Mouse (Mus musculus) kidney, postnatal 10 days (tissue): ENCODE results near the gene Vmn1r139.
"Not testable (repeated sequence)": the region's sequence is repeated elsewhere in the genome, so short reads cannot be mapped to it uniquely, and the experiment has no call there.

Source experiments
- DNase-seq: peaks from one replicate; pipeline ENCODE4 v3.0.0; 2021; ENCODE audit warnings: mixed read lengths

Vmn1r139 gene

DNA sequence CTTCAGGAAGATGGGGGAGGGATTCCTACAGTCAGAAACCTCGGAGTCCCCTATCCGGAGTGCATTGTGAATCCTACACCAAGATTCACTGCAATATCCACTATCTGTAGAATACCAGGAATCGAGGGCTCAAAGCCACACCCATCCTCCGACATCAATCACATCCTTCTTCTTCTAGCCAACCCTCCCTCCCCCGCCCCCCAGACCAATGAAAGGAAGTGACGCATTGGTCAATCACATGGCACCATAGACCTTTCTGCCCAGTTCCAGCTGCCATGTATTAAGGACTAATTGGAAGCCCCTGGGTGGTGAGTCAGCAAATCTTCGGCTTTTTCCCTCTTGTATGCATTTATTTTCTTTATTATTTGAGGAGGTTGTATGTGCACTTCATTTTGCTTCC lies at the start of gene Vmn1r139:
Vmn1r139 (plus strand) TSS at position 301 of the 400 bp plus-strand sequence.
- DNase-seq: not testable (repeated sequence)

DNA sequence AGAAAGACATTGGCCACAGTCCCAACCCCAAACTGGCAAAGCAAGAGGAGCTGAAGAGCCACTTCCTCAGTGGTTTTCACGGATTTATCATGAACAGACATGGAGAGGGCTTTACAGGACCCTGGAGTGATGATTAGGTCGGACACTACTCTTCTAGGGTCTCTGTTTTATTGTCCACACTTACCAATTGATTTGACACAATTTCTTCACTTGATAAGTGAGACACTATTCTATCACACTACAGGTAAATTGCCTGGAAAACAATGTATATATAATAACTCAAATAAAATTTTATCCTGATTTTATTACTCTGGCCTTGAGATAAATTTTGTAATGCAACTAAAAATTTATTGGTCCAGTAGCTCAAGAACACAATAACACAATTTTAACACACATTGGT lies 40.1 kb upstream of the Vmn1r139 start, which contains the start of gene Vmn1r138:
Vmn1r138 (minus strand) TSS at position 101 of the 400 bp plus-strand sequence.
- DNase-seq: not testable (repeated sequence)

DNA sequence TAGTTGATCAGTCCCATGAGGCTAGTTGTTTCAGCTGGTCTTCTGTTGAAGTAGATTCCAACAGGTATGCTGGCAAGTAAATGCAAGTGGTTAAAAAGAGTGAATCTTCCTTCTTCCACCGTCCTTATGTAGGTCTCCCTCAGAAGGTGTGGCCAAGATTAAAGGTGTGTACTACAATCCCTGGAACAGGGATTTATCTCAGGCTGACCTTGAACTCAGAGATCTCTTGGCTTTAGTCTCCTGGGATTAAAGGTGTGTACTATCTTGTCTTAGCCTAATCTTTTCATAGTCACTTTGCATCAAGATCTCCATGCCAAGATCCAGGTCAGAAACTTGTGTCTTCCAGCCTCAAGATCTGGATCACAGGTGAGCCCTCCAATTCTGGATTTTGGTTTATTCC lies 12.7 kb upstream of the Vmn1r139 start, which contains the start of gene Gm6176:
Gm6176 (minus strand) TSS at position 101 of the 400 bp plus-strand sequence.
- not testable (repeated sequence) for DNase-seq

DNA sequence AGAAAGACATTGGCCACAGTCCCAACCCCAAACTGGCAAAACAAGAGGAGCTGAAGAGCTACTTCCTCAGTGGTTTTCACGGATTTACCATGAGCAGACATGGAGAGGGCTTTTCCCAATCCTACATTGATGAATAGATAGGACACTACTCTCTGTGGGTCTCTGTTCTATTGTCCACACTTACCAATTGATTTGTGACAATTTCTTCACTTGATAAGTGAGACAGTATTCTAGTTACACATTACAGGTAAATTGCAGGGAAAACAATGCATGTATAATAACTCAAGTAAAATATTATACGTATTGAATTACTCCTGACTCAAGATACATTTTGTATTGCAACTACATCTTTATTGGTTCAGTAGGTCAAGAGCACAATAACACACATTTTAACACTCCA lies 49.3 kb downstream of the Vmn1r139 start, which contains the start of gene Gm16451:
Gm16451 (minus strand) TSS at position 101 of the 400 bp plus-strand sequence.
- not testable (repeated sequence) for DNase-seq

DNA sequence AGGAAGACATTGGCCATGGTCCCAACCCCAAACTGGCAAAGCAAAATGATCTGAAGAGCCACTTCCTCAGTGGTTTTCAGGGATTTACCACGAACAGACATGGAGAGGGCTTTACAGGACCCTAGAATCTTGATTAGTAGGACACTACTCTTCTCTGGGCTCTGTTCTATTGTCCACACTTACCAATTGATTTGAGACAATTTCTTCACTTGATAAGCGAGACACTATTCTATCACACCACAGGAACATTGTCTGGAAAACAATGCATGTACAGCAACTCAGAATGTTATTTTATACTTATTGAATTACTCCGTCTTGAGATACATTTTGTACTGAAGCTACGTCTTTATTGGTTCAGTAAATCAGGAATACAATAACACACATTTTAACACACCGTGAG lies 65.8 kb downstream of the Vmn1r139 start, which contains the start of gene Gm10666:
Gm10666 (minus strand) TSS at position 101 of the 400 bp plus-strand sequence.
- DNase-seq: not testable (repeated sequence)
